Mouse (Mus musculus): Measurements from ENCODE around the gene Fstl5. TPM values are rescaled to one million over a fixed set of nuclear protein-coding genes. Genes with fewer than 3 reads are reported as not detected.

Gene Fstl5
- polyA plus RNA-seq, 1 experiment from 2014 or later = not detected

- ATAC-seq = no peak
- no peaks in the 10 kb centered on the region for H3K4me1 ChIP-seq
- H3K36me3 ChIP-seq = no peaks in the 10 kb centered on the region
- no peak overlapping the region for H3K4me3 ChIP-seq
- H3K27me3 ChIP-seq (replicated peaks) = no peaks in the 10 kb centered on the region
- no peaks in the 10 kb centered on the region for H3K9me3 ChIP-seq (replicated peaks)
- no peak overlapping the region for H3K9ac ChIP-seq
- no peak overlapping the region for H3K4me2 ChIP-seq
- H3K27ac ChIP-seq = no peak overlapping the region
Observed at GRCm38 (mm10) chr3:76567346-76567745, 493.3 kb downstream of the Fstl5 start.

GRCm38 (mm10) chr3:76572478-76572877 is 498.4 kb downstream of the Fstl5 start:
- Histone ChIP-seq H3K4me3 (no peak overlapping the region), H3K27me3 (replicated peaks) (no peaks in the 10 kb centered on the region), H3K36me3 (no peaks in the 10 kb centered on the region), H3K27ac (no peak overlapping the region), H3K4me1 (no peaks in the 10 kb centered on the region), H3K9me3 (replicated peaks) (no peaks in the 10 kb centered on the region), H3K4me2 (no peak overlapping the region), H3K9ac (no peak overlapping the region)
- WGBS (ENCODE audit: insufficient replicate concordance) = 45% methylated on average over 3 of the region's 3 CpGs
- no peak for ATAC-seq

- no peak overlapping the region for H3K27ac ChIP-seq
- H3K4me1 ChIP-seq = no peaks in the 10 kb centered on the region
- 79% methylated on average over 3 of the region's 3 CpGs for whole genome bisulfite sequencing (ENCODE audit: insufficient replicate concordance)
- H3K4me2 ChIP-seq = no peak overlapping the region
- no peak overlapping the region for H3K9ac ChIP-seq
- no peaks in the 10 kb centered on the region for H3K36me3 ChIP-seq
- ATAC-seq = no peak
- H3K9me3 ChIP-seq (replicated peaks) = no peaks in the 10 kb centered on the region
- H3K4me3 ChIP-seq = no peak overlapping the region
- H3K27me3 ChIP-seq (replicated peaks) = no peaks in the 10 kb centered on the region
Observed at GRCm38 (mm10) chr3:76572920-76573541, 499.0 kb downstream of the Fstl5 start.

- Histone ChIP-seq H3K4me3 (no peak overlapping the region), H3K4me1 (no peaks in the 10 kb centered on the region), H3K4me2 (no peak overlapping the region), H3K27ac (no peak overlapping the region), H3K36me3 (no peaks in the 10 kb centered on the region), H3K9ac (no peak overlapping the region), H3K27me3 (replicated peaks) (no peaks in the 10 kb centered on the region), H3K9me3 (replicated peaks) (no peaks in the 10 kb centered on the region)
- no peak for ATAC-seq
- WGBS (ENCODE audit: insufficient replicate concordance) = 58% methylated on average over 4 of the region's 4 CpGs
Observed at GRCm38 (mm10) chr3:76593148-76593547, 519.1 kb downstream of the Fstl5 start.

GRCm38 (mm10) chr3:76620044-76620443 is 546.0 kb downstream of the Fstl5 start:
- no peaks in the 10 kb centered on the region for H3K36me3 ChIP-seq
- H3K4me2 ChIP-seq = no peak overlapping the region
- no peak for ATAC-seq
- no peak overlapping the region for H3K4me3 ChIP-seq
- H3K9me3 ChIP-seq (replicated peaks) = no peaks in the 10 kb centered on the region
- H3K27me3 ChIP-seq (replicated peaks) = no peaks in the 10 kb centered on the region
- 68% methylated on average over 1 of the region's 1 CpGs for WGBS (ENCODE audit: insufficient replicate concordance)
- H3K4me1 ChIP-seq = no peaks in the 10 kb centered on the region
- H3K27ac ChIP-seq = no peak overlapping the region
- H3K9ac ChIP-seq = no peak overlapping the region

GRCm38 (mm10) chr3:76654243-76654642 is 580.2 kb downstream of the Fstl5 start:
- H3K9ac ChIP-seq = no peak overlapping the region
- no peak overlapping the region for H3K27ac ChIP-seq
- WGBS (ENCODE audit: insufficient replicate concordance) = 73% methylated on average over 1 of the region's 1 CpGs

GRCm38 (mm10) chr3:76670859-76671258 is 596.8 kb downstream of the Fstl5 start:
- H3K4me2 ChIP-seq = no peak overlapping the region
- no peak for ATAC-seq
- H3K9ac ChIP-seq = no peak overlapping the region
- no peaks in the 10 kb centered on the region for H3K36me3 ChIP-seq
- no peaks in the 10 kb centered on the region for H3K9me3 ChIP-seq (replicated peaks)
- 50% methylated on average over 5 of the region's 5 CpGs for WGBS (ENCODE audit: insufficient replicate concordance)
- no peak overlapping the region for H3K27ac ChIP-seq
- H3K4me3 ChIP-seq = no peak overlapping the region
- H3K4me1 ChIP-seq = no peaks in the 10 kb centered on the region
- H3K27me3 ChIP-seq (replicated peaks) = no peaks in the 10 kb centered on the region

More at GRCm38 (mm10) chr3:76654243-76654642, 580.2 kb downstream of the Fstl5 start:
- no peaks in the 10 kb centered on the region for H3K9me3 ChIP-seq (replicated peaks)
- no peak overlapping the region for H3K4me2 ChIP-seq
- no peak for ATAC-seq
- no peaks in the 10 kb centered on the region for H3K27me3 ChIP-seq (replicated peaks)
- no peak overlapping the region for H3K4me3 ChIP-seq
- H3K4me1 ChIP-seq = no peaks in the 10 kb centered on the region
- H3K36me3 ChIP-seq = no peaks in the 10 kb centered on the region

GRCm38 (mm10) chr3:76676006-76676405 is 601.9 kb downstream of the Fstl5 start:
- Histone ChIP-seq H3K4me2 (no peak overlapping the region), H3K36me3 (no peaks in the 10 kb centered on the region), H3K27me3 (replicated peaks) (no peaks in the 10 kb centered on the region), H3K9ac (no peak overlapping the region), H3K27ac (no peak overlapping the region), H3K4me1 (no peaks in the 10 kb centered on the region), H3K4me3 (no peak overlapping the region), H3K9me3 (replicated peaks) (no peaks in the 10 kb centered on the region)
- no peak for ATAC-seq
- 65% methylated on average over 3 of the region's 3 CpGs for whole genome bisulfite sequencing (ENCODE audit: insufficient replicate concordance)

GRCm38 (mm10) chr3:76679853-76680545 is 605.9 kb downstream of the Fstl5 start:
- Histone ChIP-seq H3K9me3 (replicated peaks) (no peaks in the 10 kb centered on the region), H3K27ac (no peak overlapping the region), H3K36me3 (no peaks in the 10 kb centered on the region), H3K4me2 (no peak overlapping the region), H3K27me3 (replicated peaks) (no peaks in the 10 kb centered on the region), H3K9ac (no peak overlapping the region), H3K4me3 (no peak overlapping the region), H3K4me1 (no peaks in the 10 kb centered on the region)
- 62% methylated on average over 5 of the region's 5 CpGs for WGBS (ENCODE audit: insufficient replicate concordance)
- ATAC-seq = no peak

GRCm38 (mm10) chr3:76680546-76680883 is 606.4 kb downstream of the Fstl5 start:
- ATAC-seq = no peak
- Histone ChIP-seq H3K9me3 (replicated peaks) (no peaks in the 10 kb centered on the region), H3K9ac (no peak overlapping the region), H3K36me3 (no peaks in the 10 kb centered on the region), H3K4me3 (no peak overlapping the region), H3K4me2 (no peak overlapping the region), H3K4me1 (no peaks in the 10 kb centered on the region), H3K27me3 (replicated peaks) (no peaks in the 10 kb centered on the region), H3K27ac (no peak overlapping the region)
- WGBS (ENCODE audit: insufficient replicate concordance) = 65% methylated on average over 2 of the region's 2 CpGs

- H3K4me1 ChIP-seq = no peaks in the 10 kb centered on the region
- H3K4me2 ChIP-seq = no peak overlapping the region
- no peak overlapping the region for H3K9ac ChIP-seq
- 33% methylated on average over 1 of the region's 1 CpGs for WGBS (ENCODE audit: insufficient replicate concordance)
- H3K27me3 ChIP-seq (replicated peaks) = no peaks in the 10 kb centered on the region
- no peak overlapping the region for H3K27ac ChIP-seq
- H3K4me3 ChIP-seq = no peak overlapping the region
- H3K9me3 ChIP-seq (replicated peaks) = no peaks in the 10 kb centered on the region
- no peak for ATAC-seq
- H3K36me3 ChIP-seq = no peaks in the 10 kb centered on the region
Observed at GRCm38 (mm10) chr3:76697134-76697629, 623.1 kb downstream of the Fstl5 start.

- Histone ChIP-seq H3K27me3 (replicated peaks) (no peaks in the 10 kb centered on the region), H3K9me3 (replicated peaks) (no peaks in the 10 kb centered on the region), H3K4me2 (no peak overlapping the region), H3K4me1 (no peaks in the 10 kb centered on the region), H3K36me3 (no peaks in the 10 kb centered on the region), H3K4me3 (no peak overlapping the region), H3K27ac (no peak overlapping the region), H3K9ac (no peak overlapping the region)
- no peak for ATAC-seq
- 68% methylated on average over 2 of the region's 2 CpGs for WGBS (ENCODE audit: insufficient replicate concordance)
Observed at GRCm38 (mm10) chr3:76739221-76739620, 665.2 kb downstream of the Fstl5 start.
